Mouse (Mus musculus) heart, postnatal 0 days (tissue): ENCODE measurements around the gene Pthlh. TPM values are rescaled to one million over a fixed set of nuclear protein-coding genes. Genes with fewer than 3 reads are reported as not detected.

Experiments
- ATAC-seq: fragments of 200-750 bp; cut with Nextera tagmentation; 2 replicates; pipeline ENCODE4 v1.8.0; 2017; ENCODE audit warnings: low read depth, moderate number of reproducible peaks, moderate library complexity; ENCODE audit not compliant: insufficient read depth
- DNase-seq: peaks from one replicate; pipeline ENCODE4 v3.0.0-alpha.2; 2016; ENCODE audit warnings: low spot score
- H3K27ac ChIP-seq: fragments of 300-500 bp; sonication (generic); 2 replicates; pipeline ENCODE4 v1.5.1; 2014; ENCODE audit warnings: low read depth, mild to moderate bottlenecking
- H3K27me3 ChIP-seq: fragments of 300-500 bp; sonication (generic); 2 replicates; pipeline ENCODE4 v1.6.1; 2014; ENCODE audit warnings: low read length, mixed read lengths; ENCODE audit not compliant: control insufficient read depth, insufficient read depth
- H3K36me3 ChIP-seq: fragments of 300-500 bp; sonication (generic); replicated peaks from 2 replicates; pipeline ENCODE4 v1.6.1; 2014; ENCODE audit warnings: low read length, mixed read lengths; ENCODE audit not compliant: control insufficient read depth, insufficient read depth
- H3K4me1 ChIP-seq: fragments of 300-500 bp; sonication (generic); 2 replicates; pipeline ENCODE4 v1.6.1; 2014; ENCODE audit warnings: antibody characterized with exemption; ENCODE audit not compliant: control insufficient read depth, insufficient read depth
- H3K4me2 ChIP-seq: fragments of 300-500 bp; sonication (generic); 2 replicates; pipeline ENCODE4 v1.6.1; 2014; ENCODE audit warnings: low read depth, mild to moderate bottlenecking, low read length, moderate library complexity
- H3K4me3 ChIP-seq: fragments of 300-500 bp; sonication (generic); 2 replicates; pipeline ENCODE4 v1.5.1; 2014; ENCODE audit warnings: low read depth, low read length
- H3K9ac ChIP-seq: fragments of 300-500 bp; sonication (generic); replicated peaks from 2 replicates; pipeline ENCODE4 v1.6.1; 2014; ENCODE audit warnings: low read depth, low read length, mixed read lengths
- H3K9me3 ChIP-seq: fragments of 300-500 bp; sonication (generic); replicated peaks from 2 replicates; pipeline ENCODE4 v1.6.1; 2016; ENCODE audit warnings: low read length; ENCODE audit not compliant: control insufficient read depth
- CTCF ChIP-seq: IDR thresholded peaks from 2 replicates; pipeline ENCODE4 v1.5.1; 2016; ENCODE audit warnings: antibody characterized with exemption, control low read depth, low read depth
- EP300 ChIP-seq: IDR thresholded peaks from 2 replicates; pipeline ENCODE4 v1.6.1; 2016; ENCODE audit warnings: antibody characterized with exemption, low read depth
- WGBS: fragments of 180-500 bp; shearing (Covaris S2); extraction: QIAGEN DNeasy Blood & Tissue Kit; methylation state at CpG from one replicate; pipeline ENCODE4 v1.1.7; 2014; 5-methylcytosine and 5-hydroxymethylcytosine counted together
- polyA plus RNA-seq: library from polyadenylated mRNA; unstranded; fragments of >200 nt; fragmentation: Nextera tagmentation; extraction: Ambion mirVana; gene quantifications from 2 replicates; pipeline ENCODE4 v1.2.1, GENCODE M21; 2015
- total RNA-seq: library from RNA; depleted of rRNA; stranded (reverse); fragments of >200 nt; gene quantifications from 2 replicates; pipeline ENCODE4 v1.2.3, GENCODE M21; 2014; ENCODE audit warnings: low replicate concordance

Pthlh gene
- total and polyA plus RNA-seq, 2 experiments from 2014 or later: 1.9 TPM; not detected in 1

GRCm38 (mm10) chr6:147299607-147300006 lies 35.6 kb upstream of the Pthlh start:
- WGBS: 77% methylated on average over 5 of the region's 5 CpGs
- Histone ChIP-seq H3K27ac (no peak overlapping the region), H3K4me2 (no peak overlapping the region), H3K4me1 (no peaks in the 10 kb centered on the region), H3K4me3 (no peak overlapping the region), H3K27me3 (no peaks in the 10 kb centered on the region), H3K9ac (no peak overlapping the region), H3K36me3 (no peaks in the 10 kb centered on the region), H3K9me3 (no peaks in the 10 kb centered on the region)
- DNase-seq (no peak), ATAC-seq (no peak)
- TF ChIP-seq EP300 (no peak), CTCF (no peak)

GRCm38 (mm10) chr6:147279309-147279708 lies 15.3 kb upstream of the Pthlh start:
- Histone ChIP-seq H3K4me2 (no peak overlapping the region), H3K27me3 (no peaks in the 10 kb centered on the region), H3K9ac (no peak overlapping the region), H3K27ac (no peak overlapping the region), H3K36me3 (no peaks in the 10 kb centered on the region), H3K4me1 (no peaks in the 10 kb centered on the region), H3K9me3 (no peaks in the 10 kb centered on the region), H3K4me3 (no peak overlapping the region)
- no peak for ATAC-seq
- no peak for DNase-seq
- TF ChIP-seq EP300: no peak
- no peak for TF ChIP-seq CTCF
- 68% methylated on average over 5 of the region's 5 CpGs for WGBS

- no peak for DNase-seq
- TF ChIP-seq EP300 (no peak), CTCF (no peak)
- peaks cover 4% of the 10 kb centered on the region; the same call in 1 of the 2 replicates for H3K4me1 ChIP-seq
- H3K4me2 ChIP-seq: no peak overlapping the region
- no peaks in the 10 kb centered on the region for H3K36me3 ChIP-seq
- no peaks in the 10 kb centered on the region for H3K9me3 ChIP-seq
- H3K4me3 ChIP-seq: no peak overlapping the region
- no peak overlapping the region for H3K27ac ChIP-seq
- peaks cover 55% of the 10 kb centered on the region for H3K27me3 ChIP-seq
- no peak for ATAC-seq
- 2% methylated on average over 19 of the region's 19 CpGs for WGBS
- no peak overlapping the region for H3K9ac ChIP-seq
Observed at GRCm38 (mm10) chr6:147268143-147268790, 4.3 kb upstream of the Pthlh start.

GRCm38 (mm10) chr6:147266466-147266865 lies 2.5 kb upstream of the Pthlh start:
- Histone ChIP-seq H3K4me2 (no peak overlapping the region), H3K27me3 (peaks cover 71% of the 10 kb centered on the region), H3K9me3 (no peaks in the 10 kb centered on the region), H3K4me3 (no peak overlapping the region), H3K27ac (no peak overlapping the region), H3K9ac (no peak overlapping the region), H3K36me3 (no peaks in the 10 kb centered on the region), H3K4me1 (peaks cover 4% of the 10 kb centered on the region; the same call in 1 of the 2 replicates)
- WGBS: 72% methylated on average over 6 of the region's 6 CpGs
- DNase-seq (no peak), ATAC-seq (no peak)
- TF ChIP-seq CTCF: no peak
- TF ChIP-seq EP300: no peak

GRCm38 (mm10) chr6:147263178-147263577 lies 805 bp downstream of the Pthlh start:
- Histone ChIP-seq H3K4me1 (peaks cover 4% of the 10 kb centered on the region; the same call in 1 of the 2 replicates), H3K27me3 (peaks cover 69% of the 10 kb centered on the region), H3K9ac (0 out of 2 replicates have a peak overlapping the region, but pooled peaks have one; percentile 10), H3K27ac (no peak overlapping the region), H3K9me3 (no peaks in the 10 kb centered on the region), H3K4me2 (peak overlapping the region; percentile 93), H3K4me3 (peak overlapping the region; percentile 53), H3K36me3 (no peaks in the 10 kb centered on the region)
- no peak for DNase-seq
- no peak for ATAC-seq
- WGBS: 1% methylated on average over 21 of the region's 21 CpGs
- TF ChIP-seq CTCF: no peak
- no peak for TF ChIP-seq EP300

GRCm38 (mm10) chr6:147261616-147262015 lies 2.4 kb downstream of the Pthlh start:
- DNase-seq: no peak
- ATAC-seq: no peak
- WGBS: 49% methylated on average over 3 of the region's 3 CpGs
- Histone ChIP-seq H3K9me3 (no peaks in the 10 kb centered on the region), H3K27ac (no peak overlapping the region), H3K27me3 (peaks cover 53% of the 10 kb centered on the region), H3K9ac (no peak overlapping the region), H3K4me2 (no peak overlapping the region), H3K36me3 (no peaks in the 10 kb centered on the region), H3K4me1 (peaks cover 4% of the 10 kb centered on the region; the same call in 1 of the 2 replicates), H3K4me3 (no peak overlapping the region)
- no peak for TF ChIP-seq CTCF
- TF ChIP-seq EP300: no peak
